In genomic region chr12:119164176-119164575, GRCm38 (mm10) we compare ENCODE assay signal across 9 mouse cellular contexts.
DNase-seq lines count a peak whose midpoint lies in the region; ATAC-seq and TF ChIP-seq lines count a peak whose summit lies in the region.
"Had no signal": no experiment of that assay in that cellular context is flagged by ENCODE, and none has a peak within 500 bp of the region (broad histone marks: within the 10 kb centered on the region; RNA-seq: fewer than 3 reads in every experiment).

No protein-coding gene starts in this region.

- ATAC-seq in forebrain, embryonic 14.5 days, result peak; percentile 51; the same call in 1 of the 2 replicates
- no peak for ATAC-seq in stomach, embryonic 15.5 days (ENCODE audit: insufficient read depth, low FRiP score, low read depth)

- peak; percentile 36 for DNase-seq in gastrocnemius, adult 2 months
- no peak for DNase-seq in gastrocnemius, postnatal 4 days (ENCODE audit: low spot score in 2 of 2)
- peak; percentile 53 for DNase-seq in 3T3-L1 (ENCODE audit: low read depth, low spot score)
- DNase-seq in forebrain, embryonic 14.5 days (ENCODE audit: low spot score), result peak; percentile 19
- peak; percentile 21 to 55 for DNase-seq in kidney, postnatal 25 days
- no peak for DNase-seq in left cerebral cortex, adult 18-20 months (ENCODE audit: low spot score in 2 of 2)
- DNase-seq in T-cell, adult 2 months (ENCODE audit: low spot score), result no peak

- peaks cover 5% of the 10 kb centered on the region; the same call in 1 of the 2 replicates for H3K4me1 ChIP-seq in forebrain, embryonic 14.5 days (ENCODE audit: control insufficient read depth, insufficient read depth, low read length)
- H3K4me1 ChIP-seq in stomach, embryonic 15.5 days, result no peaks in the 10 kb centered on the region

- no peak for TF ChIP-seq CTCF in gastrocnemius, adult 2 months (IDR thresholded peaks at IDR 0.05)

- no peak overlapping the region for H3K4me2 ChIP-seq in forebrain, embryonic 14.5 days (ENCODE audit: low read length)
- H3K4me2 ChIP-seq in stomach, embryonic 15.5 days, result no peak overlapping the region

- no peak overlapping the region for H3K9ac ChIP-seq in forebrain, embryonic 14.5 days (ENCODE audit: low read length)
- no peak overlapping the region for H3K9ac ChIP-seq in stomach, embryonic 15.5 days

- H3K27me3 ChIP-seq in forebrain, embryonic 14.5 days (replicated peaks; ENCODE audit: control insufficient read depth, insufficient read depth, low read length), result no peaks in the 10 kb centered on the region
- H3K27me3 ChIP-seq in stomach, embryonic 15.5 days (replicated peaks), result no peaks in the 10 kb centered on the region

- no peak overlapping the region for H3K4me3 ChIP-seq in gastrocnemius, adult 2 months
- H3K4me3 ChIP-seq in forebrain, embryonic 14.5 days (ENCODE audit: low read depth, low read length), result no peak overlapping the region
- H3K4me3 ChIP-seq in stomach, embryonic 15.5 days (replicated peaks), result no peak overlapping the region
- H3K4me3 ChIP-seq: erythroblast, embryonic 14.5 days had no signal

- no peaks in the 10 kb centered on the region for H3K9me3 ChIP-seq in forebrain, embryonic 14.5 days (replicated peaks; ENCODE audit: control insufficient read depth, low read length)
- no peaks in the 10 kb centered on the region for H3K9me3 ChIP-seq in stomach, embryonic 15.5 days

- H3K27ac ChIP-seq in gastrocnemius, adult 2 months, result peak overlapping the region; percentile 54
- no peak overlapping the region for H3K27ac ChIP-seq in forebrain, embryonic 14.5 days (ENCODE audit: low read depth, low read length)
- peak overlapping the region; percentile 9; the same call in 1 of the 2 replicates for H3K27ac ChIP-seq in stomach, embryonic 15.5 days

- H3K36me3 ChIP-seq in forebrain, embryonic 14.5 days (ENCODE audit: control insufficient read depth, insufficient read depth, low read length), result peaks cover 23% of the 10 kb centered on the region
- H3K36me3 ChIP-seq in stomach, embryonic 15.5 days, result no peaks in the 10 kb centered on the region

- intact Hi-C loops in gastrocnemius, adult 2 months (cut with DNase I), result no loop called here

- WGBS in forebrain, embryonic 14.5 days, result 46% methylated on average over 1 of the region's 1 CpGs
- WGBS in stomach, embryonic 15.5 days, result 61% methylated on average over 1 of the region's 1 CpGs

Comparison
In these comparisons a context has a peak if more than half of its experiments do, and no peak if none do; other contexts are left out.
1. DNase-seq: peak in gastrocnemius, adult 2 months (single experiment), 3T3-L1 (single experiment), forebrain, embryonic 14.5 days (single experiment) and kidney, postnatal 25 days (2 of 2); none in gastrocnemius, postnatal 4 days (0 of 2), left cerebral cortex, adult 18-20 months (0 of 2) and T-cell, adult 2 months (single experiment).